Mouse (Mus musculus) gonadal fat pad, adult 2 months (tissue): ENCODE results near the gene Phykpl. TPM values are rescaled to one million over a fixed set of nuclear protein-coding genes. Genes with fewer than 3 reads are reported as not detected.

Experiments
- DNase-seq: peaks from one replicate; pipeline ENCODE4 v3.0.0-alpha.2; 2012; ENCODE audit warnings: low read depth
- polyA plus RNA-seq: library from polyadenylated mRNA; depleted of rRNA; stranded (reverse); fragments of >200 nt; gene quantifications from 2 replicates; pipeline ENCODE4 v1.2.3, GENCODE M21; 2012; rRNA removed

The Phykpl gene
- polyA plus RNA-seq, 1 experiment = 28.9 TPM

DNA sequence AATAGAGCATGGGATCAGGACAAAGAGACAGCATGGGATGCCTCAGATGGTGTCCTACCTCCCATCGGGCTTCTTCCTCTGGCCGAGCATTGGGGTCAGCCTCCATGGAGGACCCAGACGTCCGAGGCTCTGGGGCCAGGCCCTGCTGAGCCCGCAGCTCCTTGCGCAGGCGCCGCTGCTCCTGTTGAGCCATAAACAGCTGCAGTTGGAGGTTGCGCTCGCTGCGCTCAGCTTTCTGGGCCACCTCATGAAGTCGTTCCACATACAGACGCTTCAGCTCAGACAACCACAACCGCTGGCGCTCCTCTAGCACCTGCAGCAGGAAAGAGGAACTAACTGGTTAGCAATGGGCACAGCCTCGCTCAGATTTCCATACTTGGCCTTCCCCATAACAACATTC is 59.7 kb downstream of the Phykpl start:
- no peak for DNase-seq

DNA sequence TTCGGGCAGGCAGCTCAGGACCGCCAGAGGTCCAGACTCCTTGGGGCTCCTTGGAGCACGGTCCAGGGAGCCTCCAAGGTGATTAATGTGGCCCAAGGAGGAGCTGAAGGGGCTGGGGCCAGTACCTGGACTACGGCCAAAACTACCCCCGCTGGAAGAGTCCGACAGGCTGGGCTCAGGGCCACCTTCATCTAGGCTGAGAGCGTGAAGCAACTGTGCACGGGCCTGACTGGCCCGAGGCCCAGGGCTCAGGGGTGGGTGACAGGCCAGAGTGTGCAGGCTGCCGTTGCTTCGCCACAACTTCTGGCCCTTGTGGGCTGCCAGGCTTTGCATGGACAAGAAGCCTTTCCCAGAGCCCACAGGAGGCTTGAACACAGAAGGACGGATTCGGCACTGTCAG is 60.7 kb downstream of the Phykpl start:
- DNase-seq = no peak

DNA sequence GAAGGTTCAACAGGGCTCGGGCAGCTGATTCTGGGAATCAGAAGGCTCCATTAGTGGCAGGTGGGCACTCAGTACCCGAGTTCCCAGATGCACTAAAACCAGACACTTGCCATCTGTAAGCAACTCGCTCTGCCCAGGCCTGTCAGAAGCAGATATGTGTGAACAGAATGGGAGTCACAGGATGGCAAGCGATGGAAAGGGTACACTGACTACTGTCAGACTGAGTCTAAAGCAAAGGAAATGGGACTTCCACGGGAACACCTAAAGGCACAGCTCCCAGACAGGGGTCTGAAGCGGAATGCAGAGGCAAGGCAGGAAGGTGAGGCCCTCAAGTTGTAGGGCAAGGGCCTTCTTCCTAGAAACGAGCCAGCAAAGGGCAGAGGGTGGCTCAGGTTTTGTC is 61.7 kb downstream of the Phykpl start:
- no peak for DNase-seq

DNA sequence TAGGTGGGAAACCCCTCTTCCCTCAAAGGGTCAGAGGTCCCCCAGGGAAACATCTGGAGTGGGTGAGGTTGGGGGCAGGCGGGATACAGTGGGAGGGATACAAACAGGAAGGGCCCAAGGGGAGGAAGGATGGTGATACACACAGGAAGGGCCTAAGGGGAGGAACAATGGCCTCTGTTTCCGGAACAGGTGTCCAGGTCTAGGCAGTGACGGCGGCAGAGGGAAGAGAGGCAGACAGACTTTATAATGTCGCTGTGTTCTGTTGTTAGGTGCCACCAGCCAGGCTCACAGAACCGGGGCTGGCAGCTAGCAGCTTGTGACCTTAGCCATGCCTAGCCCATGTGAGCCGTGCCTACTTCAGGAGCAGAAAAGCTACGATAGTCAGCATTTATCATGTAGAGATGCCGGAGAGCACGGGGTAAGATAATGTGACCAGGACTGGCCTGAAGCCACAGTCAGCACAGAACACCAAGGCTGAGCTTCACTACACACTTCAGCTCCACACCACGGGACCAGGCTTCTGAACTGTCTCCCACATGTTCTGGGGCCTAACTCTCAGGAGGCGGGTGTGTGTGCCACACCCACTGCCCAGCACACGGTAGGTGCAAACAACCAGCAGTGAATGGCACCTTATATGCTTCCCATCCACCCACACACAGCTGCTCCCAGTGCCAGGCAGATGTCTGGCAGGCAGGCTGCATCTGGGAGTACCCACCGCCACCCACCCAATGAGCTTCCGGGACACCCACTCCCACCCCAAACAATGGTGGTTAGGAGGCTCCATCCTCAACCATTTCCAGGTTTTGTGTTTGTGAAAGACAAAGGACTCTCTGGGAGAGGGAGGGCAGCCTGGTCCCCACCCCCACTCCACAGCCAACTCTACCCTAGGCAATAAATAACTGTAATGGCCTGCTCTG is 62.5 kb downstream of the Phykpl start:
- no peak for DNase-seq

DNA sequence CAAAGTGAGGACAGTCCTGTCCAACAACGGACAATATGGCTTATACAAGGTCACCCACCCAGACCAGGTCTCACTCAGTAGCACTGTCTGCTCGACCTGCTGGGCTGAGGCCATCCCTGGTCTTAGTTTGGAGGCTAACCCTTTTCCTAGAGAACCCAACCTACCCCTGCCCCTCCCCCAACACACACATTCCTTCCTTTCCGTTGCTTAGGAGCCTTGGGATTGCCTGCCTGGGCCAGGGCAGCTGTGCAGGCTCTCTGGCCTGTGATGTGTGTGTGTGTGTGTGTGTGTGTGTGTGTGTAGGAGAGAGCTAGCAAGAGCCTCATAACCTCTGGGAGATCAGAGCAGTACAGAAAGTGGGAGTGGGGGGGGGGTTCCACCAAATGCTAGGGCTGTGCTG is 64.0 kb downstream of the Phykpl start:
- DNase-seq = no peak

DNA sequence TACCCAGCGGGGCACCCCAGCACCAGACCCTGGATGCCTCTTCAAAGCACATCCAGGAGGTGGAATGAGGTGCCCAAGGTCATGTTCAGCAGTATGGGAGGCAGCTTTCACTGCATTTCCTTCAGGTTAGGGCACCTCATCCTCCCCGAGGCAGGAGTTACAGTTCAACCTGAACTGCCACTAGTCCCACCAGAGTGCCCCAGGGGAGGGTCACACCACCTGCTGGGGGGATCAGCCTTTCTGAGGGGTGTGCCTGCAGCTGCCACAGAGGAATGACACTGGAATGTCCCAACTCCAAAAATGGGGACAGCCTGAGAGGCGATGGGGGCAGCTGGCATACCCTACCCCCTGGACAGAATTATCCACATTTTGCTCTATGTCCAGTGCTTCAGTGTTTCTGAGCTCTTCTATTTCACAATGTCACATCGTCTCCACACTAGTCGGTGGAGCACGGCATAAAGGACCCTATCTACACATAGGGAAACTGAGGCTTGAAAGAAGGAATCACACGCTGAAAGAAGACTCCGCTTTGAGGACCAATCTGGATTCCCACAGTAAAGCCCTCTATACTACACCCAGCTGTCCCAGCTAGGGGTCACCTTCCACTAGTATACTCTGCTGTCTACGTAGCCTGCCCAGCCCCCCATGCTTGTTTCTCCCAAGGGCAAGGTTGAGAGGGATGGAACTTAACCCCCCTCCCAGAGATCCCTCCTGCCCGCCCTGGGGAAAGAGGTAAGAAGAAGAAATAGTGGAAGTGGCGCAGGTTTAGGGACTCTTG is 64.7 kb downstream of the Phykpl start:
- no peak for DNase-seq

DNA sequence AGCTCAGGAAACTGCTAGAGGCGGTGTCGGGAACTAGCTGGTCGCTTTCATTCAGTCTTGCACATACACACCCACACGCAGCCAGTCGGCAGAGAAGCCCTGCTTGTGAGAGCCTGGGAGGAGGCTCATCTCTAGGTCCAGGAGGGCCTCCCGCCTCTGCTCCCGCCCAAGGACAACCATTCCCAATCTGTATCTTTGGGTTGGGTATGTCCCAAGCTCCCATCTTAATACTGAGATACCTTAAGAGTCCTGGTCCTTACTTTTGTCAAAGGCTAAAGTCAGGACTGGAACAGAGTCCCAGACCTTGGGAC is 65.3 kb downstream of the Phykpl start:
- DNase-seq = no peak

DNA sequence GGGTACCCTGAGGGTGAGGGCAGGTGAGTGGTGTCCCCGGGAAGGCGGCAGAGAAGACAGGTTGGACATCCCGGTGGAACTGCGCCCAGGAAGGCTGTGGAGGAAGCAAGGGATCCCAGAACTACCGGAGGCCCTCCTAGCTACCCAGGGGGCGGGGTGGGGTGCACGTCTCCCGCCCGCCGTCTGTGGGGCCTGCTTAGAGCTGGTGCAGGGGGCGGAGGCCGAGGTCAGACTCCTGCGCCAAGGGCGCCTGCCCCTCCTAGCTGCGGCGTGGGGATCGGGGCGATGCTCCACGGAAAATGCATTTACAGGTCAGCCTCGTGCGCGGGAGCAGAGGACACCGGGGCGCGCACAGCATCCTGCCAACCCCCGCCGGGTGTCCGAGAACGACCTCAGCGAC is 65.7 kb downstream of the Phykpl start:
- DNase-seq = no peak

DNA sequence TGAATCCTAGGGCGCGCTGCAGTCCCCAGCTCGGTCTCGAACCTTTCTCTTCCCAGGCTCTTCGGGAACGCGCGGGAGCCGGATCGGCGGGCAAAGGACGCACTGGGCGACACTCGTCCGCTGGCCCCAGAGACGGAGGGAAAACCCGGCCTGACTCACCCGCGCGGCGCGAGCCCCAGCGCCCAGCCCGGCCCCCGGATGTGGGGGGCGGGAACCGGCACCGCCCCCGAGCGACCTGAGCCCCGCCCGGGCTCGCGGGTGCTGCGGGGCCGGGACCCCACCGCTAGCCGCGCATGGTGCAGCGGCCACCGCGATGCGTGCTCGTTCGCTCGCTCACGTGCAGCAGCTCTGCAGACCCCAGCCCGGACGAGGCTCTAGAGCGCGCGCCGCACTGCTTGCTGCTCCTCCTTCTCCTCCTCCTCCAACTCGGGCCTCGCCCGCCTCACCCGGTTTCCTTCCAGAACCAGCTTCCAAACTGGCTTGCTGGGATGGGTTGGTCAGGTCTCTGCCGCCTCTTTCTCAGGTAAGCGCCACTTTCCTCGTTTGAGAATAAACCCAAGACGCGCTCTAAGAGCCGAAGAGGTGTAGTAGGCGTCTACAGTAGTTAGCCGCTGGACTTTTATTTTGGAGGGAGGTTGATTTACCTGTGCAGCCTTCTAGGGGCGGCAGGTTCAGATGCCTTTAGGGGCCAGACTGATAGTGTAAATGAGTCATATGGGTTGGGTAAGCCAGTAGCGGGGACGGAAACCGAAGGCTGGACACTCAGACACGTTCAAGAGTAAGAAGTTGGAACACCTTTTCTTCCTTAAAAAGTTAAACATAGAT is 66.3 kb downstream of the Phykpl start, which contains the start of the genes N4bp3 and D930048N14Rik:
TSS of gene N4bp3 (minus strand) at position 152 of the 825 bp plus-strand sequence.
TSS of gene D930048N14Rik (plus strand) at position 264 of the 825 bp plus-strand sequence.
- DNase-seq = no peak

DNA sequence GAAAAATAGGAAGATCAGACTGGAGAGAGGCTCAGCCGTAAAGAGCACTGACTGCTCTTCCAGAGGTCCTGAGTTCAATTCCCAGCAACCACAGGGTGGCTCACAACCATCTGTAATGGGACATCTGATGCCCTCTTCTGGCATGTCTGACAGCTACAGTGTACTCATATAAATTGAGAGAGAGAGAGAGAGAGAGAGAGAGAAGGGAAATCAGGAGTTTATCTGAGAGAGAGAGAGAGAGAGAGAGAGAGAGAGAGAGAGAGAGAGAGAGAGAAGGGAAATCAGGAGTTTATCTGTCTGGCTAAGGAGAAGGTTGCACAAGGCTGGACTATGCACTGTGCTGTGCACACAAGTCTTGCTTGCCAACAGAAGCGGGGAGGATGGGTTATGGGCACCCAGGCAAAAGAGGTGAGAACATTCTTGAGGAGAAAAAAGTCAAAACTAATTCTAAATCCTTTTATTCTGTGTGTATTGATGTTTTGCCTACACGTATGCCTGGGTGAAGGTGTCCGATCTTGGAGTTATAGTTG is 68.4 kb downstream of the Phykpl start:
- no peak for DNase-seq

DNA sequence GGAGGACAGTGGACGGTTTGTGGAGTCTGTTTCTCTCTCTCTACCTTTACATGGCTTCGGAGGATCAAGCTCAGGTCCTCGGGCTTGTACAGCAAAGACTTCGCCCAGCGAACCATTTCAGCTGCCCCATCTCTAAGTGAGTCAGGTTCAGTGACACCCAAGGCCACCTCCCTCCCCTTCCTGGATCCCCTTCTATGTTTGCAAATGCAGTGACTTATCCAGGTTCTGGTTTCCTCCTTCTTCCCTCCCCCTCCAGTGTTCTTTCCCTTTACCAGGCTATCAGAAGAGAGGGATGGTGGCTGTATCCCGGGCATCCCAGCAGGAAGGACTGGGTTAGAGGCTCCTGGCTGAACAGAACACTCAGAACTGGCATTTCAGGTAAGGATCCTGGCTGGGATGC is 69.2 kb downstream of the Phykpl start:
- no peak for DNase-seq

Other genes with a start within 250 kb of the Phykpl start
- 113 and 206 TPM in 2 replicates for gene Hnrnpab, start 22.1 kb downstream of the Phykpl start, polyA plus RNA-seq
- gene Nhp2, start 35.0 kb downstream of the Phykpl start, polyA plus RNA-seq = 55.5 and 66.5 TPM in 2 replicates
- 74.5 and 88.8 TPM in 2 replicates for gene Rmnd5b, start 51.1 kb downstream of the Phykpl start, polyA plus RNA-seq
- gene N4bp3, start 66.1 kb downstream of the Phykpl start, polyA plus RNA-seq = 25.4 and 25.7 TPM in 2 replicates
- 27.3 and 30.4 TPM in 2 replicates for gene D930048N14Rik, start 66.2 kb downstream of the Phykpl start, polyA plus RNA-seq
- 24.3 and 28.6 TPM in 2 replicates for gene 0610009B22Rik, start 104.1 kb downstream of the Phykpl start, polyA plus RNA-seq
- 12.9 and 19.1 TPM in 2 replicates for gene Sec24a, start 178.9 kb downstream of the Phykpl start, polyA plus RNA-seq
- gene Sar1b, start 178.9 kb downstream of the Phykpl start, polyA plus RNA-seq = 40.5 and 42.1 TPM in 2 replicates